Mouse (Mus musculus) neural tube, embryonic 11.5 days (tissue): ENCODE results near the gene Iqck. TPM values are rescaled to one million over a fixed set of nuclear protein-coding genes. Genes with fewer than 3 reads are reported as not detected.

Source experiments
- ATAC-seq: fragments of 200-750 bp; cut with Nextera tagmentation; 2 replicates; pipeline ENCODE4 v1.8.0; 2017; ENCODE audit warnings: moderate number of reproducible peaks, mild to moderate bottlenecking, moderate TSS enrichment, moderate library complexity; ENCODE audit not compliant: insufficient read depth, low FRiP score, low TSS enrichment
- DNase-seq: peaks from one replicate; pipeline ENCODE4 v3.0.0-alpha.2; 2015; ENCODE audit warnings: low spot score
- H3K27ac ChIP-seq: fragments of 300-500 bp; sonication (generic); 2 replicates; pipeline ENCODE4 v1.5.1; 2014; ENCODE audit warnings: low read depth, mild to moderate bottlenecking, low read length
- H3K27me3 ChIP-seq: fragments of 300-500 bp; sonication (generic); 2 replicates; pipeline ENCODE4 v1.6.1; 2014; ENCODE audit warnings: mild to moderate bottlenecking, low read length, mixed read lengths; ENCODE audit not compliant: control insufficient read depth, insufficient read depth
- H3K36me3 ChIP-seq: fragments of 300-500 bp; sonication (generic); 2 replicates; pipeline ENCODE4 v1.6.1; 2014; ENCODE audit warnings: mild to moderate bottlenecking, low read length, moderate library complexity, mixed read lengths; ENCODE audit not compliant: control insufficient read depth, insufficient read depth
- H3K4me1 ChIP-seq: fragments of 300-500 bp; sonication (generic); 2 replicates; pipeline ENCODE4 v1.6.1; 2014; ENCODE audit warnings: low read length, mixed read lengths; ENCODE audit not compliant: control insufficient read depth, insufficient read depth
- H3K4me2 ChIP-seq: fragments of 300-500 bp; sonication (generic); 2 replicates; pipeline ENCODE4 v1.6.1; 2014; ENCODE audit warnings: low read depth, mild to moderate bottlenecking, moderate library complexity
- H3K4me3 ChIP-seq: fragments of 300-500 bp; sonication (generic); 2 replicates; pipeline ENCODE4 v1.5.1; 2014; ENCODE audit warnings: low read depth, low read length
- H3K9ac ChIP-seq: fragments of 300-500 bp; sonication (generic); 2 replicates; pipeline ENCODE4 v1.6.1; 2014; ENCODE audit warnings: mild to moderate bottlenecking, low read length
- H3K9me3 ChIP-seq: fragments of 300-500 bp; sonication (generic); 2 replicates; pipeline ENCODE4 v1.6.1; 2016; ENCODE audit warnings: low read length; ENCODE audit not compliant: control insufficient read depth
- WGBS: fragments of 180-500 bp; shearing (Covaris S2); extraction: QIAGEN DNeasy Blood & Tissue Kit; methylation state at CpG from one replicate; pipeline ENCODE4 v1.1.7; 2014; 5-methylcytosine and 5-hydroxymethylcytosine counted together
- polyA plus RNA-seq: library from polyadenylated mRNA; unstranded; fragments of >200 nt; fragmentation: Nextera tagmentation; extraction: Ambion mirVana; gene quantifications from 2 replicates; pipeline ENCODE4 v1.2.1, GENCODE M21; 2014

Gene Iqck
- polyA plus RNA-seq, 1 experiment from 2014 or later, result 2.9 TPM

GRCm38 (mm10) chr7:118914561-118915165 lies 59.1 kb downstream of the Iqck start:
- WGBS, result 88% methylated on average over 7 of the region's 7 CpGs

GRCm38 (mm10) chr7:118919261-118920006 lies 63.9 kb downstream of the Iqck start:
- 64% methylated on average over 10 of the region's 10 CpGs for WGBS
- Histone ChIP-seq H3K9ac (no peak overlapping the region), H3K4me2 (no peak overlapping the region), H3K27me3 (no peaks in the 10 kb centered on the region), H3K4me3 (no peak overlapping the region), H3K27ac (no peak overlapping the region), H3K36me3 (no peaks in the 10 kb centered on the region), H3K9me3 (no peaks in the 10 kb centered on the region), H3K4me1 (no peaks in the 10 kb centered on the region)
- no peak for ATAC-seq
- DNase-seq, result peak; percentile 51

More at GRCm38 (mm10) chr7:118914561-118915165, 59.1 kb downstream of the Iqck start:
- H3K9ac ChIP-seq, result no peak overlapping the region
- H3K27ac ChIP-seq, result no peak overlapping the region
- H3K4me1 ChIP-seq, result peaks cover 5% of the 10 kb centered on the region
- H3K36me3 ChIP-seq, result no peaks in the 10 kb centered on the region
- H3K27me3 ChIP-seq, result no peaks in the 10 kb centered on the region
- DNase-seq (no peak), ATAC-seq (no peak)
- H3K4me2 ChIP-seq, result no peak overlapping the region
- H3K9me3 ChIP-seq, result no peaks in the 10 kb centered on the region
- H3K4me3 ChIP-seq, result no peak overlapping the region

- DNase-seq (no peak), ATAC-seq (no peak)
- 74% methylated on average over 4 of the region's 4 CpGs for WGBS
- no peak overlapping the region for H3K4me2 ChIP-seq
- H3K27ac ChIP-seq, result no peak overlapping the region
- H3K4me1 ChIP-seq, result no peaks in the 10 kb centered on the region
- no peak overlapping the region for H3K9ac ChIP-seq
- no peaks in the 10 kb centered on the region for H3K27me3 ChIP-seq
- H3K36me3 ChIP-seq, result no peaks in the 10 kb centered on the region
- no peak overlapping the region for H3K4me3 ChIP-seq
- no peaks in the 10 kb centered on the region for H3K9me3 ChIP-seq
These were observed 67.1 kb downstream of the Iqck start for GRCm38 (mm10) chr7:118922441-118923202.

- H3K4me1 ChIP-seq, result no peaks in the 10 kb centered on the region
- H3K27me3 ChIP-seq, result no peaks in the 10 kb centered on the region
- H3K4me3 ChIP-seq, result no peak overlapping the region
- H3K9me3 ChIP-seq, result no peaks in the 10 kb centered on the region
- no peak overlapping the region for H3K27ac ChIP-seq
- ATAC-seq (no peak), DNase-seq (no peak)
- WGBS, result 82% methylated on average over 3 of the region's 3 CpGs
- no peak overlapping the region for H3K9ac ChIP-seq
- H3K4me2 ChIP-seq, result no peak overlapping the region
- H3K36me3 ChIP-seq, result no peaks in the 10 kb centered on the region
These were observed 70.0 kb downstream of the Iqck start for GRCm38 (mm10) chr7:118925547-118925946.

GRCm38 (mm10) chr7:118926516-118927260 lies 71.1 kb downstream of the Iqck start:
- no peaks in the 10 kb centered on the region for H3K4me1 ChIP-seq
- H3K27me3 ChIP-seq, result no peaks in the 10 kb centered on the region
- no peak overlapping the region for H3K9ac ChIP-seq
- H3K27ac ChIP-seq, result no peak overlapping the region
- H3K4me3 ChIP-seq, result no peak overlapping the region
- no peak overlapping the region for H3K4me2 ChIP-seq
- no peak for ATAC-seq
- H3K9me3 ChIP-seq, result no peaks in the 10 kb centered on the region
- DNase-seq, result no peak
- WGBS, result 87% methylated on average over 6 of the region's 6 CpGs
- H3K36me3 ChIP-seq, result no peaks in the 10 kb centered on the region

- 81% methylated on average over 2 of the region's 2 CpGs for WGBS
- H3K4me3 ChIP-seq, result no peak overlapping the region
- H3K9me3 ChIP-seq, result no peaks in the 10 kb centered on the region
- H3K4me2 ChIP-seq, result no peak overlapping the region
- H3K9ac ChIP-seq, result no peak overlapping the region
- no peak overlapping the region for H3K27ac ChIP-seq
- no peaks in the 10 kb centered on the region for H3K27me3 ChIP-seq
- no peaks in the 10 kb centered on the region for H3K4me1 ChIP-seq
- ATAC-seq (no peak), DNase-seq (no peak)
- no peaks in the 10 kb centered on the region for H3K36me3 ChIP-seq
These were observed 71.7 kb downstream of the Iqck start for GRCm38 (mm10) chr7:118927279-118927678.

- no peak overlapping the region for H3K4me3 ChIP-seq
- no peaks in the 10 kb centered on the region for H3K27me3 ChIP-seq
- DNase-seq (no peak), ATAC-seq (no peak)
- no peaks in the 10 kb centered on the region for H3K36me3 ChIP-seq
- H3K9ac ChIP-seq, result no peak overlapping the region
- H3K9me3 ChIP-seq, result no peaks in the 10 kb centered on the region
- WGBS, result 92% methylated on average over 3 of the region's 3 CpGs
- no peak overlapping the region for H3K27ac ChIP-seq
- H3K4me1 ChIP-seq, result no peaks in the 10 kb centered on the region
- H3K4me2 ChIP-seq, result no peak overlapping the region
These were observed 72.8 kb downstream of the Iqck start for GRCm38 (mm10) chr7:118928316-118928715.

GRCm38 (mm10) chr7:118928916-118929315 lies 73.4 kb downstream of the Iqck start:
- no peak overlapping the region for H3K9ac ChIP-seq

More at GRCm38 (mm10) chr7:118928916-118929315, 73.4 kb downstream of the Iqck start:
- no peaks in the 10 kb centered on the region for H3K4me1 ChIP-seq
- no peak overlapping the region for H3K4me3 ChIP-seq
- no peaks in the 10 kb centered on the region for H3K9me3 ChIP-seq
- WGBS, result 63% methylated on average over 8 of the region's 8 CpGs
- H3K27ac ChIP-seq, result no peak overlapping the region
- no peak overlapping the region for H3K4me2 ChIP-seq
- no peaks in the 10 kb centered on the region for H3K36me3 ChIP-seq
- H3K27me3 ChIP-seq, result no peaks in the 10 kb centered on the region
- ATAC-seq (no peak), DNase-seq (no peak)
